Mouse (Mus musculus) cerebellum, adult 9-10 months (tissue): ENCODE results near the gene Mapk12.

Source experiments
- DNase-seq: peaks from one replicate; pipeline ENCODE4 v3.0.0; 2022

Gene Mapk12

DNA sequence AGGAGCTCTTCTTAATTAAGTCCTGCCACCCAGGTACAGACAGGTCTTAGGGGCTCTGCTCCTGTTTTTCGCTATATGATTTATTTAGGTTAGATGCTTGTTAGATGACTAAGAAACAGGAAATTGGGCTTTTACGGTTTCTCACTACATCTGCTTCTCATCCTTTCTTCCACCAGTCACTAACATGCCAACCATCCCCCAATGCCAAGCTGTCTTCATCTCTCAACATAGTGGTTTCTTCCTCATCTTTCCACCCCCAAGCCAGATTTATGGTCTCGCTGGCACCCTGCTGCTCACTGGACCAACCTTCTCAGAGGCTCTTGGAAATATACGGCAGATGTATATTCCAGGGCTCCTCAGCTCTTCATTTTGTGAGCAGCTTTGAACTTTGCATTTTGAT, 49.8 kb downstream of the Mapk12 start:
- no peak for DNase-seq

DNA sequence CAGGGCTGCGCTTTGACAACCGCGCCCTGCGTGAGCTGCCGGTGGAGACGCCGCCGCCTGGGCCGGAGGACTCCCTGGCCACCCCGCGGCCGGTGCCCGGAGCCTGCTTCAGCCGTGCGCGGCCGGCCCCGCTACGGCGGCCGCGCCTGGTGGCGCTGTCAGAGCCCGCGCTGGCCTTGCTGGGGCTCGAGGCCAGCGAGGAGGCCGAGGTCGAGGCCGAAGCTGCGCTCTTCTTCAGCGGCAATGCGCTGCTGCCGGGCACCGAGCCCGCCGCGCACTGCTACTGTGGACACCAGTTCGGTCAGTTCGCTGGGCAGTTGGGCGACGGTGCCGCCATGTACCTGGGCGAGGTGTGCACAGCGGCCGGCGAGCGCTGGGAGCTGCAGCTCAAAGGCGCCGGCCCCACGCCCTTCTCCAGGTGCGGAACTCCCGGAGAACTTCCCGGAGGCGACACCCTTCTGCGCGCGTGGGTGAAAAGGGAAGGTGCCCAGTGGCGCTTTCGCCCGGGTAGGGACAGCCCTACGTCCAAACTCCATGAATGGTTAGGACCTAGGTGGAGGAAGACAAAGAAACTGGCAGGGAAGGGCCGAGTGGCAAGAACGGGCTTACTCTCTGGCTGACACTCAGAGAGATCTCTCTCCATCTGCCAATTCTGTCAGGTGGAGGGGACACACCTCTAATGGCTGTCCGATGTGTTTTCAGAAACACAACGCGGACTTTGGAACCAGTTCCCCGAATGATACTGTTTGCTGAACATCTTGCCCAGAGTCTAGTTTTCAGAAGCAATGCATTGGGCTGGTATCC, 51.1 kb downstream of the Mapk12 start:
- DNase-seq: no peak

DNA sequence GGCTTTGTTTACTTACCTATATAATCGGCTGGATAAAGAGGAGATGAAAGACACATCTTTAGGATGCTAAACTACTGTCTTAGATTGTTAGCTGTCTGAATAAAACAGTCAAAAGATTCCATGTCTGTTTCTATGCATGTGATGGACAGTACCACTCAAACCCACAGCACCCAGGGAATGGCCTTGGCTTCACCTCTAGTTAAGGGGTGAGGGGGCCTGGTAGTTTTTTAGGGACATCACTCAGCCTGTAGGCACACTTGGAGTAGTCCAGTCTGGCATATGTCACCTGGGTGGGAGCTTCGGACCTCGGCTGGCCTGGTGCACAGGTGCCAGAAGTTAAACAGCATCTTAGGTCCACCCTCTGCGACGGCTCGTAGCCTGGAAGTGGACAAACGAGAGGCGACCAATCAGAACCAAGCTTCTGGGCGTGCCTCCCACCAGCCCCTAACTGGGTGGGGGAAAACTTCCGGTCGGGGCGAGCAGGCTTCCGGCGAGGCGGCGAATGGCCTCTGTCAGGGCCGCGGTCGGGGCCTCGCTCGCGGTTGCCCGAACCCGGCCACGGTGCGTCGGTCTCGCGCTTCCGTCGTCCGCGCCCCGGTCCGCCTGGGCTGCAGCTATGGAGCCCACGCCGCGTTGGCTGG, 51.8 kb downstream of the Mapk12 start, which contains the start of gene Selenoo:
Gene Selenoo, plus strand, starts transcription at position 478 of the 641 bp plus-strand sequence.
- peak; percentile 92 for DNase-seq

DNA sequence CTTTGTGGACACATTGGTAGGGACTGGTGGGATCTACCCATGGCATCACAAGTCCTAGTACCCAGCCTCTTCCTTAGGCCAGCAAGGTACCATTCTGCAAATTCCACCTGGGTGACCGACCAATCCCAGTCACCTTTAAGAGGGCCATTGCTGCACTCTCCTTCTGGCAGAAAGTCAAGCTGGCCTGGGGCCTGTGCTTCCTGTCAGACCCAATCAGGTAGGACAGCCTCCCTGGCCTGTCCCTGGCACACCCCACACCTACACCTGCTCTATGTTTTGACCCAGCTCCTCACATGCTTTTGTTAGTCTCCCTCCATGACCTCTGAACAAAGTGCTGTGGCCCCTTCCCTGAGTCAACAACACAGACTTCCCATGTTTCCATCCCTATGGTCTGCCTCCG, 55.7 kb downstream of the Mapk12 start:
- no peak for DNase-seq

DNA sequence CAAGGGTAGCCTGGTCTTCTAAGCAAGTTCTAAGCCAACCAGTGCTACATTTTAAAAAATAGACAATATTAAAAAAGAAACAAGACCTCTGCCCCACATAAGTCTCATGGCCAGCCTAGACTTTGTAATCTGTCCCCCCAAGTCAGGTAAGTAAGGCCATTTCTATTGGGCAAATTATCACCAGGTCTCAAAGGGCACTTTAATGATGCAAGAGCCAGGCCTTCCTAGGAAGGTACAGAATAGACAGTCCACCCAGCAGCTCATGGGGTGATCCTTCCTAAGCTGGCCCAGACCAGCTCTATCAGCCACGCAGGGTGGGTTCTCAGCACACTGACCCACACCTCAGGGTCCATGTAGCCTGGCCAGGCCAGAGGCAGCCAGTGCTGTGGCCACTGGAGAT, 56.6 kb downstream of the Mapk12 start:
- no peak for DNase-seq
